In genomic region chr12:75577255-75577654, GRCm38 (mm10) we compare ENCODE assay signal across 26 mouse cellular contexts. TPM values are rescaled to one million over a fixed set of nuclear protein-coding genes. Genes with fewer than 3 reads are reported as not detected.
DNase-seq lines count a peak whose midpoint lies in the region; ATAC-seq and TF ChIP-seq lines count a peak whose summit lies in the region.
"Had no signal": no experiment of that assay in that cellular context is flagged by ENCODE, and none has a peak within 500 bp of the region (broad histone marks: within the 10 kb centered on the region; RNA-seq: fewer than 3 reads in every experiment).

No protein-coding gene starts in this region.

- H3K4me3 ChIP-seq in heart, adult 2 months, result no peak overlapping the region
- H3K4me3 ChIP-seq in liver, embryonic 15.5 days (replicated peaks), result no peak overlapping the region
- no peak overlapping the region for H3K4me3 ChIP-seq in hindbrain, embryonic 12.5 days
- H3K4me3 ChIP-seq: erythroblast, embryonic 14.5 days; hindbrain, embryonic 15.5 days; kidney, embryonic 15.5 days; layer of hippocampus, adult 2 months; limb, embryonic 13.5 days; midbrain, embryonic 12.5 days had no signal

- peaks cover 15% of the 10 kb centered on the region for H3K79me2 ChIP-seq in heart, adult 2 months (replicated peaks; ENCODE audit: control insufficient read depth, insufficient read depth, low read length)

- intact Hi-C loops in heart, adult 2 months (cut with DNase I), result no loop called here

- TF ChIP-seq CTCF in heart, adult 2 months (IDR thresholded peaks at IDR 0.05), result no peak

- no peak for TF ChIP-seq EP300 in heart, adult 2 months (IDR thresholded peaks at IDR 0.05; ENCODE audit: insufficient read depth, low read depth, low read length)

- H3K27me3 ChIP-seq in heart, adult 2 months (ENCODE audit: control insufficient read depth, insufficient read depth, low read length), result no peaks in the 10 kb centered on the region
- no peaks in the 10 kb centered on the region for H3K27me3 ChIP-seq in liver, embryonic 15.5 days
- H3K27me3 ChIP-seq in hindbrain, embryonic 12.5 days, result no peaks in the 10 kb centered on the region
- H3K27me3 ChIP-seq: CH12.LX; hindbrain, embryonic 15.5 days; kidney, embryonic 15.5 days; limb, embryonic 13.5 days; midbrain, embryonic 12.5 days; Patski had no signal

- H3K4me2 ChIP-seq in liver, embryonic 15.5 days, result peak overlapping the region; percentile 42
- no peak overlapping the region for H3K4me2 ChIP-seq in hindbrain, embryonic 12.5 days (replicated peaks)
- H3K4me2 ChIP-seq: heart, embryonic 11.5 days; hindbrain, embryonic 15.5 days; kidney, embryonic 15.5 days; limb, embryonic 13.5 days; lung, embryonic 14.5 days; midbrain, embryonic 12.5 days had no signal

- ATAC-seq in liver, embryonic 15.5 days (ENCODE audit: insufficient read depth), result peak; percentile 78
- ATAC-seq in hindbrain, embryonic 12.5 days (ENCODE audit: low FRiP score), result no peak
- ATAC-seq: forebrain, embryonic 16.5 days; inflammation-experienced regulatory T-cells, adult 6 months; Patski had no signal

- 49% methylated on average over 5 of the region's 5 CpGs for WGBS in heart, adult 2 months
- 18% methylated on average over 5 of the region's 5 CpGs for WGBS in liver, embryonic 15.5 days (ENCODE audit: insufficient replicate concordance)
- 87% methylated on average over 5 of the region's 5 CpGs for WGBS in hindbrain, embryonic 12.5 days

- peaks cover 15% of the 10 kb centered on the region for H3K4me1 ChIP-seq in heart, adult 2 months (ENCODE audit: control insufficient read depth, insufficient read depth, low read length)
- peaks cover 30% of the 10 kb centered on the region for H3K4me1 ChIP-seq in liver, embryonic 15.5 days (replicated peaks)
- H3K4me1 ChIP-seq in hindbrain, embryonic 12.5 days, result no peaks in the 10 kb centered on the region

- no peak overlapping the region for H3K27ac ChIP-seq in heart, adult 2 months
- H3K27ac ChIP-seq in liver, embryonic 15.5 days (replicated peaks), result peak overlapping the region; percentile 58
- H3K27ac ChIP-seq in hindbrain, embryonic 12.5 days, result no peak overlapping the region
- H3K27ac ChIP-seq: hindbrain, embryonic 15.5 days; kidney, embryonic 15.5 days; layer of hippocampus, adult 2 months; limb, embryonic 13.5 days; midbrain, embryonic 12.5 days had no signal

- H3K9ac ChIP-seq in heart, adult 2 months (ENCODE audit: low read depth, low read length), result no peak overlapping the region
- 0 out of 2 replicates have a peak overlapping the region, but pooled peaks have one; percentile 10 for H3K9ac ChIP-seq in liver, embryonic 15.5 days
- no peak overlapping the region for H3K9ac ChIP-seq in hindbrain, embryonic 12.5 days
- H3K9ac ChIP-seq: hindbrain, embryonic 15.5 days; kidney, embryonic 15.5 days; limb, embryonic 13.5 days; lung, embryonic 14.5 days; midbrain, embryonic 12.5 days had no signal

- no peak for TF ChIP-seq POLR2A in heart, adult 2 months (IDR thresholded peaks at IDR 0.05; ENCODE audit: insufficient read depth, low read depth, low read length)

- peak; percentile 84 for DNase-seq in heart, adult 11 months
- DNase-seq in heart, adult 2 months, result no peak
- DNase-seq in liver, result peak; percentile 52
- DNase-seq in thymus, postnatal 25 days, result no peak
- no peak for DNase-seq in layer of hippocampus, adult 8-10 months (ENCODE audit: low spot score in 2 of 2)
- DNase-seq: adrenal gland, postnatal 10 days; cerebellum, adult 11 months; cerebellum, adult 9-10 months; gastrocnemius, postnatal 10 days; kidney, adult 18-20 months; kidney, postnatal 36 days; lung, embryonic 14.5 days; lung, postnatal 14 days had no signal

- H3K36me3 ChIP-seq in heart, adult 2 months (ENCODE audit: control insufficient read depth, insufficient read depth, low read length), result peaks cover 6% of the 10 kb centered on the region
- peaks cover 7% of the 10 kb centered on the region; the same call in 1 of the 2 replicates for H3K36me3 ChIP-seq in liver, embryonic 15.5 days (replicated peaks)
- H3K36me3 ChIP-seq in hindbrain, embryonic 12.5 days, result peaks cover 3% of the 10 kb centered on the region

- no peaks in the 10 kb centered on the region for H3K9me3 ChIP-seq in liver, embryonic 15.5 days (replicated peaks)
- H3K9me3 ChIP-seq in hindbrain, embryonic 12.5 days (replicated peaks), result no peaks in the 10 kb centered on the region
- H3K9me3 ChIP-seq: hindbrain, embryonic 15.5 days; kidney, embryonic 15.5 days; limb, embryonic 13.5 days had no signal

RNA-seq across cellular contexts. Expression of gene Ppp2r5e, which starts 18.8 kb away (rescaled TPM):
- 10 to 100 TPM; 32.6 to 32.9 TPM for total RNA-seq in heart, adult 2 months (2021)
- 9.1 and 14.6 TPM in 2 replicates for polyA plus RNA-seq in heart, adult 2 months (2012; rRNA removed)
- 5.1 and 5.2 TPM in 2 replicates for polyA plus RNA-seq in liver, embryonic 15.5 days (2015; fragmentation: Nextera tagmentation; extraction: Ambion mirVana)
- polyA plus RNA-seq in hindbrain, embryonic 12.5 days (2016; fragmentation: Nextera tagmentation; extraction: Ambion mirVana), result 23.2 and 26.4 TPM in 2 replicates
- 10 to 100 TPM; 71.9 to 77.1 (median 76.4) TPM for total RNA-seq in layer of hippocampus, adult 8-10 months (2022)

Comparison
In these comparisons a context has a peak if more than half of its experiments do, and no peak if none do; other contexts are left out.
1. DNase-seq: peak in heart, adult 11 months (single experiment) and liver (single experiment); none in heart, adult 2 months (0 of 2), thymus, postnatal 25 days (single experiment) and layer of hippocampus, adult 8-10 months (0 of 2).